Mouse (Mus musculus): ENCODE data around the gene Vamp8.

The Vamp8 gene

DNA sequence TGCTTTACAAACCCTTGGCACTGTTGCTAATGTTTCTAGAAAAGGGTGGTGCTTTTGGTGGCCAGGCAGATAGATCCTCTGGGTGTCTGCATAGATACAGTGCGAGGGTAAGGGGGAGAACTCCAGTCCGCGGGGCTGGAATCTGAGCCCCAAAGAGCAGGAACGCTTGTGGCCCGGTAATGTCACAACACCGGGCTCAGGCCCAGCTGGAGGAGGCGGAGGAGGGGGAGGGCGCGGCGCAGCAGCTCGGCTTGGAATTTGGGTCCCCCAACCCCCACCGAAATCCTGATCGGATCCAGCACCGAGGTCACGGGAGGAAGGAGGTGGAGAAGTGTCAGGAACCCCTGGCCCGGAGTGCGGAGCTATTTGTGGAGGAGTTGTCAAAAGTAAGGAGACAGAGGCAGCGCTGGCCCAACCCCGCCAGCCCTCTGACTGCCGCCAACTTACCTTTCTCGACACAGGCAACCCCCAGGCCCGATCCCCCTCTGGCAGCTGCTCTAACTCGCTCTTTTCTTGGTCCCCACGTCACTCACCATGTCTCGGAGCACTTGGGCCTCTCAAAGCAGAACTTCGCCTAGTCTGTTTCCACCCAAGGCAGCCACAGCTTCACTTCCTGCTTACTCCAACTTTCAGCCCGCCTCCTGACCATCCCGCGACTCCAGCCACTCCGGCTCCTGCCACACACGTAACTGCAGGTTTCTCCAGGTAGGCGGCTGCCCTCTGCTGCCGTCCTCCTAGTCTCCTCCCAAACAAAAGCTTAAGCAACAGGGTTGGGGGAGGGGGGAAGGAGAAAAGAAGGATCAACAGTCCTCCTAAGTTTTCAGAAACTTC lies at the start of gene Vamp8:
TSS of gene Vamp8 (minus strand) at position 763 of the 831 bp plus-strand sequence.
- DNase-seq (ENCODE audit: low spot score in 2 of 2) = peak in 1 of 2 experiments; percentile 37

DNA sequence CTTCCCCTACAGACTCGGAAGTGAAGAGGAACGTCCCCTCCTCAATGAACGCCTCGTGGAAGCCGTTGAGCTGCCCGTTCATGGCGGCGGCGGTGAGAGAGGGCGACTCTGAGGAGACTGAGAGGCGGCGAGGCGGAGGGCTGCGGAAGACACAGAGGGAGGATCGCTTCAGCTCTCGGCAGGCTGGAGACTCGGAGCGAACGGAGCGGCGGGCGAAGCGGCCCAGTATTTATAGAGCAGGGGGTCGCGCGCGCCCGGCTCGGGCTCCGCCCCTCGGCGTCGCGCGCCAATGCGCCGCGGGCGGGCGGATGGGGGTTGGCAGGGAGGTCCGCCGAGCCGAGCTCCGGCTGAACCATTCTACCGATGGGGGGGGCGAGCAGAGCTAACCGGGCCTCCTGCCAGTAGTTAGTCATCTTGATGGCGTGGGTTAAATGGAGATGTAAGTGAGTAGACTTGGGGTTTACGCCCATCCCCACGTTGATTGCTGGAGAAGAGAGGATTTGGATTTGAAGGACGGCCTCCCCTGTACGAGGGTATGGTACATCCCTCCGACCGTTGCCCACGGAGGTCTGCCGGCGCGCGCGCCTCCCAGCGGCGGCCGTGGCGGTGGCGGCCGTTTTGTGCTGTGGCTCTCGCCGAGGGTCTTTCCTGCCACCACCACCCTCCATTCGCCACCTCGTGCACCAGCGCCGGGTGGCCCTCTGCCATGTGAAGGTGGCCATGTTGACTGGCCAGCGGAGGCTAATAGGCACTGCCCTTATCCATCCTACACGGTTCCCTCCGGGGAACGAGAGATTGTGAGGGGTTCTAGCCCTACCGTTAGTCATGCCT lies 49.1 kb upstream of the Vamp8 start, which contains the start of gene Mat2a:
TSS of gene Mat2a (minus strand) at position 204 of the 831 bp plus-strand sequence.
- DNase-seq (ENCODE audit: low spot score in 2 of 2) = peak; percentile 94 to 97

DNA sequence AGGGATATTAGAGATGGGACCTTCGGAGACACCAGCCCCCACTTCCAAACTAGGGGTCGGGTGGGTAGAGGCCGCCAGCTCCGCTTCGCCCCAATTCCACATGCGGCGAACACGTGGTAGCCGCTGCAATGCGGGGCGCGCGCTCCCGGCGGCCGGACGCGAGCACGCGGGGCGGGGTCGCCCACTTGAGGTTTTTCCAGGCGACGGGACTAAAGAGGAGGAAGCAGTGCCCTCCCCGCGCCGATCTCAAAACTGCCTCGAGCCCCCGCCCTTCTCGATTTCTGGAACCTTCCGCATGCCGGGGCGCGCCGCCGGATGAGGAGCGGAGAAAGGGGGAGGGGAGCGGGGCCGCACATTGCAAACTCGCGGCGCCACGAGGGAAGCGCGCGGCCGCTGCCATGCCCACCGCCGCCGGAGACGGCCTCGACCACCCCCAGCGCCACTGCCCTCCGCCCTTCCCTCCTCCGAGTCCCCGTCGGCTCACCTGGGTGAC lies 48.4 kb upstream of the Vamp8 start:
- DNase-seq (ENCODE audit: low spot score in 2 of 2) = peak; percentile 86 to 94

DNA sequence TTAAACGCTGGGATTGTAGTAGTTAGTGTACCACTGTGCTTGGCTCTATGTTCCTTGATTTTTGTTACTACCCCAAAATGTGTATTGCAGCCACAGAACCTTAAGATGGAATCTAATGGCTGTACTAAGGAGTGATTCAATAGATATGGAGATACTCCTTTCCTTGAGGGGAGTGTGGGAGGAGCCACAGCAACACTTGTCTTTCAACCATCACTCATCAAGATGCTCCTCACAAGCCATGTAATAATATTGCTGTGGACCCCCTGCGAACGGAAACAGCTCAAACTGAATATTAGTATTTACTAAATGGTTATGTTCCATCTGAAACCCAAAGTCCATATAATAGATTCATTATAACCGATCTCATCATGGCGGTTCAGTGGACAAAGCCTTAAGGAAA lies 47.7 kb upstream of the Vamp8 start:
- DNase-seq (ENCODE audit: low spot score in 2 of 2) = no peak

DNA sequence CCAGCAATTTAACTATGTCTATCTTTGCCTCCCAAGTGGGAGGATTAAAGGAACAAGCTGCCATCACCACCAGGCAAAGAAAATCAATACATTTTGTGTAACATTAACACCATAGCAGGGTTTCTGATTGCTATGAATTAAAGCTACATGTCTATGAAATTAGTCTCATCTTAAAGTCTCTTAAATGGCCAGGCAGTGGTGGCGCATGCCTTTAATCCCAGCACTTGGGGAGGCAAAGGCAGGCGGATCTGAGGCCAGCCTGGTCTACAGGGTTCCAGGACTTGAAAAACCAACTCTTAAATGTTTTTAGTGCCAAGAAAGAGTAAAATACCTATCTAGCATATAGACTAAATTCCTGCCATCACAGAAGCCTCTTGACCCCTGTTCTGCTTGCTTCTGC lies 41.6 kb upstream of the Vamp8 start:
- DNase-seq (ENCODE audit: low spot score in 2 of 2) = no peak

DNA sequence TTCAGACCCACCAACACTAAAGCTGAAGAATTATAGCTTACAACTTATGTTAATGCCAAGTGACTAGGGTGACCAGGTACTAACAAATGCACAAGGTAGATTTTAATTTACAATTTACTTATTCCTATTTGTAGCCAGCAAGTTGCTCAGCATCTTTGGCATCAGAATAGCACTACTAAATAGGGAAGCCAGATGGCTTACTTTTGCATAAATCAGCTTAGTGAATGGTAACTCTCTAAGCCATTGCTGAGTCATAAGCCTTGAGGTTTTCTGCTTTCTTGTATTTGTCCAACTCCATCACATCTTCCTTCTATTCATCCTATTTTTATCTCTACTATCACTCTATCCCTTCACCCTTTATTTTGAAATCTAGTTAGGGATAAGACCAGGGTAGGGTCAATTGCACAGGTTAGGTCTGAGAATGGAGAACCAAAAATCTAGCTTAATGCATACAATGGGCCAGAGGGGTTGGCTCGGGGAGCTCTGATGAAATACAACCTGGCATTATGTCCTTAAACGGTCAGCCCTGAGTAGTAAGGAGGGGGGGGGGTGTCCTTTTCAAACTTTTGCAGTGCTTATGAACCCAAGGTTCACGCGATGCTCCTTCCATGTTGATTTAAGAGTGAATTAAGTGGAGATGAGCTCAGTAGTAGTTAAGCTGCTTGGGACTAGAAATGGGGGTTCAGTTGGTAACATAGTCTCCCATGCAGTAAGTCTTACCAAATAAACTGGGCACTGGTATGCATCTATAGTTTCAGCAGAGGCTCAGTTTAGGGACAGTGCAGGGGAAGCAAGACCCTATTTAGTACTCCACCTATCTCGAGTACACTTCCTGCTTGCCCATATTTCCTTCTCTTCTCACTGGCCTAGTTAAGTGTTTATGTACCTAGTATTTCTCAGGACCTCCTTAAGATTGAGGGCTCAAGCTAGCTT lies 40.8 kb upstream of the Vamp8 start:
- no peak for DNase-seq (ENCODE audit: low spot score in 2 of 2)

DNA sequence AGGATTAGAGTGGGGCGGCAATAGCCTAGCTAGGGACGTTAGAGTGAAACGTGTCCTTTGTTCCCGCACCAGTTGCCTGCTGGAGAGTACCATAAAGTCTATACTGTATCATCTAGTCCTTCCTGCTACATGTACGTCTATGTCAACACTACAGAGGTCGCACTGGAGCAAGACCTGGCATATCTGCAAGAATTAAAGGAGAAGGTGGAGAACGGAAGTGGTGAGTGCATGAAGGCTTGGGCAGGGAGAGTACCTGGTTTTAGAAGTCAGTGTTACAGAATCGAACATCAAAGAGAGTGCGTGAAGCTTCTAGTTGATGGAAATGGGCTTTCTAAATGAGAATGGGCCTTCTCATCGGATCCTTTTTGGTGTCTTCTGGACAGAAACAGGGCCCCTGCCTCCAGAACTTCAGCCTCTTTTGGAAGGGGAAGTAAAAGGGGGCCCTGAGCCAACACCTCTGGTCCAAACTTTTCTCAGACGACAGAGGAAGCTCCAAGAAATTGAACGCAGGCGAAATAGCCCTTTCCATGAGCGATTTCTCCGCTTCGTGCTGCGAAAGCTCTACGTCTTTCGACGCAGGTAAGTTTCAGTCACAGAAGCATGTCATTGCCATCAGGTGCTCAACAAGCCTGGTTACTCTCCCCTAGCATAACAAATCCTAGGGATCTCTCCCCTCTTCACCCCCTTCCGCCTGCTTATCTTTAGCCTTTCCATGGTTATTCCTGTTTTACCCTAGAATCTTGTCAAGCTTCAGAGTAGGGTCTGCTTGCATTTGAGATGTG lies 38.7 kb upstream of the Vamp8 start:
- DNase-seq (ENCODE audit: low spot score in 2 of 2) = no peak

DNA sequence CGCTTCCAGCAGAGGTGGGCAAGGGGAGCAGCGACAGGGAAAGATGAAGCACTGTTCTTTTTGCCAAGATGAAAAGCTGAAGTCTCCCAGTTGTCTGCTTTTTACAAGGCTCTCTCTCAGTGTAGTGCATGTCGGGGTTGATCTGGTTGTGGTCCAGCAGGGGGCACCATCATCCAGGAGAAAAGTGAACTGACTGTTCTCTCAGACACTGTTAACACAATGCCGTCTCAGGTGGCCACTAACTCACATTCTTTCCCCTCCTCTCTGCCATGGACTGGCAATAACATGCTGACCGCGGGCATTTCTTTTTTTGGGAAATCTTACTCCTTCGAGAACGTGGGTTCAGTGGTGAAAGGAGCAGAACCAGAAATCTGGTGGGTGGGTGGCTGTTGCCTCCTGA lies 37.5 kb upstream of the Vamp8 start:
- DNase-seq (ENCODE audit: low spot score in 2 of 2) = peak; percentile 38 to 84

DNA sequence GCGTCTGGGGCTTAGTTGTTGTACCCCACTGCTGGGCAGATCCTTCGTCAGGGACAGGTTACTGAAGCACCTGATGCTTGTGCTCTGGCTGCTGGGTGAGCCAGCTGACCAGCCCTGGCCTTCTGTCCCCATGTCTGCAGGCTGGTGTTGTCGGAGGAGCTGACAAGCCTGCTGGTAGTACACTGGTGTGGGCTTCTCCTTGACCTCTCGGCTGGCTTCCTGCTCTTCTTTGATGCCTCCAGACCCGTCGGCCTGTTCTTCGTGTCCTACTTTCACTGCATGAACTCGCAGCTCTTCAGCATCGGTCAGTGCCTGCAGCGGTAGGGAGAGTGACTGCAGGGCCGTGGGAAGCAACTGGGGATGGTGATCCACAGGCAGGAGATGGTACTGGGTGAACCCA lies 35.1 kb upstream of the Vamp8 start:
- no peak for DNase-seq (ENCODE audit: low spot score in 2 of 2)

DNA sequence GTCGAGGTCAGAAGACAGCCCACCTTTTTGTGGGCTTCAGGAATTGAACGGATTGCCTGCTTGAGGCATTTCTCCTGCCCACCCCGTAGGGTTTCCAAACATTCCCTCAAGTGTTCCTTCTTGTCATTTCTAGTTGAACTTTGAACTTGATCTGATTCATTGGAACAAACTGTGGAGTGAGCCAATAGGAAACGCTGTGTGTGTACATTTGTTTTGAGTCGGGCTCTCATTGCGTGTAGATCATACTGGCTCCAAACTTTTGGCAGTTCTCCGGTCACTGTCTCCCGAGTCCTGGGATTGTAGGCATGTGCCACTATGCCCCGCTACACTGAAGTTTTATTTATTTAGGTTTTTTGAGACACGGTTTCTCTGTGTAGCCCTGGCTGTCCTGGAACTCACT lies 30.4 kb upstream of the Vamp8 start:
- DNase-seq (ENCODE audit: low spot score in 2 of 2) = no peak

DNA sequence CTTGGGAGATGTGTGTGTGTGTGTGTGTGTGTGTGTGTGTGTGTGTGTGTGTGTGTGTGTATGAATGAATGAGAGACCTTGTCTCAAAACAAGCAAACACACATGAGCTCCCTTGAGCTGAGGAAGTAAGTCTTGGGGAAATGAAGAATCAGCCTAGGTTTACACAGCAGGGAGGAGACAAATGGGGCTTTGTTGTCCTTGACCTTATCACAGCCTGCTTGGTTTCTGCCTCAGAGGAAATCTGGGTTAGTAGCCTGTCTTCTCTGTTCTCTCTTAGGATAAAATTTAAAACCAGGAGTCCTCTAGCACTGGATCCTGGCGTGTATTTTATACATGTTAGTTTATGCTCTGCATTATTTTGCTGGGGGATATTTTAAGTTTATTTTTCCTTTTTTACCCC lies 29.3 kb upstream of the Vamp8 start:
- DNase-seq (ENCODE audit: low spot score in 2 of 2) = no peak

DNA sequence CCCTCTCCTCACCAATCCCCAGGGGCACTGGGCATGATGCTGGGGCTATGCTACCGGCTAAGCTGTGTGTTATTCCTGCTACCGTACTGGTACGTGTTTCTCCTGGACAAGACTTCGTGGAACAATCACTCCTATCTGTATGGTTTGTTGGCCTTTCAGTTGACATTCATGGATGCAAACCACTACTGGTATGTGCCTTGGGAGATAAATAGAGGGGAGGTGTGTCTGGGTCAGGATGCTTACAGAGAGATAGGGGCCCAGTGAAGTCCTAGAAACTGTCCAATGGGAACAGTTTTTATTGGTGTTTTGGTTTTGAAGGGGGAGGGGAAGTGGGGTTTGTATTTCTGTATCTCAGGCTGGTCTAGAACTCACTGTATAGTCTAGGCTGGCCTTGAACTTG lies 27.8 kb upstream of the Vamp8 start:
- DNase-seq (ENCODE audit: low spot score in 2 of 2) = no peak

DNA sequence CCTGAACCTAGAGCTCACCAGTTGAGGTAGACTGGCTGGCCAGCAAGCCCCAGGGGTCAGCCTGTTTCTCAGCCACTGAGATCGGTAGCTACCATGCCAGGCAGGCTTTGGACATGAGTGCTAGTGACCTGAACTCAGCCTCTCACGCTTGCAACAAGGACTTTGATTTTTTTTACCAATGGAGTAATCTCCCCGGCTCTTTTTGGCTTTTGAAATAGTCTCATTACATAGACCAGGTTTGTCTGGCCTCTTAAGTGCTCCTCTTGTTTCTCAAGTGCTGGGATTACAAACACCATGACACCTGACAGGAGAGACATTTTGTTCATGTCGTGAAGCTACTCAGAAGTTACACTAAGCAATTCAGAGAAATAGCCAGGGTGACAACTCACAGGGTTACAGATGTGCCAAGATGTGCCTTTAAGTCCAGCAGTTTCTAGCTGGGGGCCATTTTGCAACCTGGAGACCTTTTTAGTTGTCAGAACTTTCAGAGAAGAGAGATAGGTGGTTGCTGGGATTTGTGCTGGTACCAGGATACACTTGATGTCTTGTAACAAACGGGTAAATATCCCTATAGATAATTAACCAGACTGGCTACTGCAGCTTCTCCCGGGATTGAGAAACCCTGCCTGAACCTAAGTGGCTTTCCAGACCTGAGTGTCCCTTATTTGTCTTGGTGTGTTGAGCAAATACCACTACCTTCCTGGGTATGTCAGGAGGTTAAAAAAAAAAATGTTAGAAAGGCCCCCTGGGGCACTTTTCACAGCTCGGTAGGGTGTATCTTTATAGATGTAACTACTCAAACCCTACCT lies 25.7 kb upstream of the Vamp8 start:
- DNase-seq (ENCODE audit: low spot score in 2 of 2) = no peak

DNA sequence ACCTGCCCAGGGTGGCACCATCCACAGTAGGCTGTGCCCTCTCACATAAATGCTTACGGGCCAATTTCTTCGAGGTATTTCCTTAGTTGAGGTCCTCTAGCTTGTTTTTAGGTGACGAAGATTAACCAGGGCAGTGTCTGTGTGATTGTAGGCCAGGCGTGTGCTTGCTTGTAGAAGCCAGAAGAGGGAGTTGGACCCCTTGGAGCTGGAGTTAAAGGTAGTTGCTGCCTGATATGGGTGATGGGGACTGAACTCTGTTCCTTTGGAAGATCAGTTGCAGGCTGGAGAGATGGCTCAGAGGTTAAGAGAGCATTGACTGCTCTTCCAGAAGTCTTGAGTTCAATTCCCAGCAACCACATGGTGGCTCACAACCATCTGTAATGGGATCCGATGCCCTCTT lies 24.7 kb upstream of the Vamp8 start:
- DNase-seq (ENCODE audit: low spot score in 2 of 2) = no peak

DNA sequence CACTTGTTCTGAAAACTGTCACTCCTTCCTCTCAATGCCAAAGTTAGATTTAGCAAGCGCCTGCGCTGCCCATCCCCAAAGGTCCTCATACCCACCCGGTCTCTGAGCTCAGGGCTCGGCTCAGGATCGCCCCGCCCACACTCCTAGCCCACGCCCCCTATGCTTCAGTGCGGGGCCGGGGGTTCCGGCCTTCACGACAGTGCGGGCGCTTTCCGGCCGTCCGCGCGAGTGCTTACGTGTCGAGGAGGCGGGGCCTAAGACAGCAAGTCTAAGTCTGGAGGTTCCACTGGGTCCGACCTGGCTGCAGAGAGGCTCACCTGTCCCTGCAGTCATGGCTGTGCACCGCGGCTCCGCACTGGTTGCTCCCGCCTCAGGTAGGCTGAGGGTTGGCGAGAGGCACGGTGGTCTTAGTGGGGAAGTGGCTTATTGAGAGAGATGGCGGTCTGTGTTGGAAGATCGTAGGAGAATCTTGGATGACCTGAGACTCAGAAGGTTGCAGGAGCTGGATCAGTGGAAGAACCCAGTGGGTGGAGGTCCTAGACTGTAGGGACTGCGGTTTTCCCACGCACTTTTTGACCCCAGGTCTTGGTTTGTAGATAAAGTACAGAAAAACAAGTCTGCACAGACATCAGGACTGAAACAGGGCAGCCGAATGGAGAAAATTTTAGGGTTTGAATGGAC lies 23.7 kb upstream of the Vamp8 start, which contains the start of gene Ggcx:
TSS of gene Ggcx (plus strand) at position 233 of the 681 bp plus-strand sequence.
- peak; percentile 79 to 92 for DNase-seq (ENCODE audit: low spot score in 2 of 2)

DNA sequence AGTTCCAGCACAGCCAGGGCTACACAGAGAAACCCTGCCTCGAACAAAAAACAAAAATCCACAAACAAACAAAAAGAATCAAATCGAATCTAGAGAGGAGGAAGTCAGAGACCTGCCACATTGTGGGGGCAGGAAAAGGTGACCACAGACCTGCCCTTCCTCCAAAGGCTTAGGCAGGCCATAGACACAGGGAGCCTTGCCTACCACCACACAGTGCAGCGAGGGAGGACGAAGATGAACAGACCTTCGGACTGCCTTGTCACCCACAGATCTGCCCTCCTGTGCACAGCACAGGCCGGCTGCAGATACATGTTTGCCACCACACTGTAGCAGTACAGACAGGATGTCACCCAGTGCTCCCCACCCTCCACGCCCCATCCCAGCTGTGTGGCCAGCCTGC lies 20.0 kb upstream of the Vamp8 start:
- DNase-seq (ENCODE audit: low spot score in 2 of 2) = no peak

DNA sequence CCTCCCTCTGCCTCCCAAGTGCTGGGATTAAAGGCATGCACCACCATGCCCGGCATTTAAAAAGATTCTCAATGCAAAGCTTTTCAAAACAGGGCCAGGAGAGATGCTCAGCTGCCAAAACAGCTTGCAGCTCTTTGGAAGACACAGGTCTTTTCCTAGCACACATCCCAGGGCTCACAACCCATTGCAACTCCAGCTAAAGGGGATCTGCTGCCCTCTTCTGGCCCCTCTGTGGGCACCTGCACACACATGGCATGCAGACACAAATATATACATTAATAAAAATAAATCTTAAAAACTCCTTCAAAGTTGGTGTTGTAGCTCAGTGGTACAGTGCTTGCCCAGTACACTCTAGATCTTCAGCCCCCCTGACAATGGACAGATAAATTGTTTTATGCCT lies 19.5 kb upstream of the Vamp8 start:
- DNase-seq (ENCODE audit: low spot score in 2 of 2) = no peak

DNA sequence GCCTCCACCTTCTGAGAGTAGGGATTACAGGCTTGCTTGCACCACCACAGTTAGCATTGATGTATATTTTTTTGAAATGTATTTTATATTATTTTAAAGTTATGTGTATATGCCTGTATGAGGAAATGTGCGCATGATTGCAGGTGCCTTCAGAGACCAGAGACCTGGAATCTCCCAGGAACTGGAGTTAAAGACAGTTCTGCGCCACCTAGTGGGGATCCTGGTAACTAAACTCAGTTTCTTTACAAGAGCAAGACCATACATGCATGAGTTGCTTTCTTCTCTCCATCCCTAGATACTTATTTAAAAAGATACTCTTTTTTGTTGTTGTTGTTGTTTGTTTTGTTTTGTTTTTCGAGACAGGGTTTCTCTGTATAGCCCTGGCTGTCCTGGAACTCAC lies 19.1 kb upstream of the Vamp8 start:
- DNase-seq (ENCODE audit: low spot score in 2 of 2) = peak in 1 of 2 experiments; percentile 72

DNA sequence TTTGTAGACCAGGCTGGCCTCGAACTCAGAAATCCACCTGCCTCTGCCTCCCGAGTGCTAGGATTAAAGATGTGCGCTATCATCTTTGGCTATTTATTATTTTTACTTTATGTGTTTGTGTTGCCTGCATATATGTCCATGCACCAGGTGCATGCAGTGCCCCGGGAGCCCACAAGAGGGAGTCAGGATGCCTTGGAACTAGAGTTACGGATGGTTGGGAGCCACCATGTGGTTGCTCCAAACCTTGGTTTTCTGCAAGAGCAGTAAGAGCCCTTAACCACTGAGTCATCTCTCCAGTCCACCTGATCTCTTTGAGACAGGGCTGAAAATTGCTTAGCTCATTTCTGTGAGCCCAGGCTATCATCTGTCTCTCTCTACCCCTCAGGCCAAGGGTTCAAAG lies 16.6 kb upstream of the Vamp8 start:
- peak in 1 of 2 experiments; percentile 89 for DNase-seq (ENCODE audit: low spot score in 2 of 2)
